ENCODE assay signal across 12 mouse cellular contexts in the genomic region with DNA sequence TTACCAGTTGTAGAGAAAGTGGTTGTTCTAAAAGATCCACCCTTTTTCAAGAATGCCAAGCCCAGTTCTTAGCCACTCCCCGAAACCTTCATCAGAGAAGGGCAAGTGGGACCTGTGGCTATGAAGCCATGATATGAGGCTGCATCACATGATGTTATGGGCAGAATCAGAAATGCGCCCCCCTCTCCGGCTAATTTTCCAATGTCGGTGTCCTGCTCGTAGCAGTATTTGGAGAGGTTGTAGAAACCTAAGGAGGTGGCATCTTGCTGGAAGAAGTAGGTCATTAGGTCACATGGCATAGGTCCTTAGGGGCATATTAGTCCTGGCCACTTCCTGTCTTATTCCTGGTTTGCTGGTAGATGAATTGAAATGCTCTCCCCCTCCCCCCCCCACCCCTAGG.
"Had no signal": no experiment of that assay in that cellular context is flagged by ENCODE, and none has a peak within 500 bp of the region (broad histone marks: within the 10 kb centered on the region; RNA-seq: fewer than 3 reads in every experiment).

No protein-coding gene starts in this region.

- H3K27ac ChIP-seq: liver, embryonic 13.5 days; midbrain, embryonic 10.5 days; neural tube, embryonic 12.5 days; neural tube, embryonic 15.5 days had no signal

- H3K9me3 ChIP-seq: liver, embryonic 13.5 days; midbrain, embryonic 10.5 days; neural tube, embryonic 12.5 days; neural tube, embryonic 15.5 days had no signal

- H3K9ac ChIP-seq: liver, embryonic 13.5 days; neural tube, embryonic 12.5 days; neural tube, embryonic 15.5 days had no signal

- H3K4me3 ChIP-seq: liver, embryonic 13.5 days; megakaryocyte, embryonic 14.5 days; midbrain, embryonic 10.5 days; neural tube, embryonic 12.5 days; neural tube, embryonic 15.5 days had no signal

- H3K4me2 ChIP-seq: liver, embryonic 13.5 days; neural tube, embryonic 12.5 days; neural tube, embryonic 15.5 days had no signal

- H3K27me3 ChIP-seq: liver, embryonic 13.5 days; neural tube, embryonic 12.5 days; neural tube, embryonic 15.5 days had no signal

- DNase-seq: kidney, adult 11 months; kidney, adult 8-10 months; kidney, postnatal 14 days; kidney, postnatal 4 days; liver, embryonic 13.5 days; lung, adult 2 months; midbrain, embryonic 14.5 days; thymus, postnatal 36 days had no signal

- H3K36me3 ChIP-seq: liver, embryonic 13.5 days; midbrain, embryonic 10.5 days; neural tube, embryonic 12.5 days; neural tube, embryonic 15.5 days had no signal
